Mouse (Mus musculus): Measurements from ENCODE around the gene Nanos2. TPM values are rescaled to one million over a fixed set of nuclear protein-coding genes. Genes with fewer than 3 reads are reported as not detected.

Nanos2 gene
- polyA plus RNA-seq, 1 experiment = 2.7 TPM

DNA sequence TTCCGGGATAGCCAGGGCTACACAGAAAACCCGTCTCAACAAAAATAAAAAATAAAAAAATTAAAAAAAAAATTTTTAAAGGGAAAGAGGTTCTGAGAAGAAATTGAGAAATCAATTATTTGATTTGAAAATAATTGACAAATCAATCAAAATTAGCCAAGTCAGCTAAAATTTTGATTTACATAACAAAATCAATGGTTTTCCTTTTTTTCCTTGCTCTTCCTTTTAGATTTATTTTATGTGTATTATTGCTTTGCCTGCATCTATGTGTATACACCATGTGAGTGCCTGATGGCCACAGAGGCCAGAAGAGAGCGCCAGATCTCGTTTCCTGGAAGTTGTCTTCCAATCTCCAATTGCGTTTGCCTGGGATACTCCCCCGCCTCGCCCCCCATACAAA lies 30.7 kb downstream of the Nanos2 start:
- no peak for DNase-seq (ENCODE audit: low read depth)
- TF ChIP-seq CTCF (IDR thresholded peaks at IDR 0.05; ENCODE audit: borderline replicate concordance, extremely low read depth, insufficient read depth, insufficient read length) (no peak), POLR2A (IDR thresholded peaks at IDR 0.05; ENCODE audit: borderline replicate concordance, extremely low read depth, insufficient read depth, insufficient read length, poor library complexity, severe bottlenecking) (no peak)

GRCm38 (mm10) chr7:19021048-19021447 lies 33.8 kb downstream of the Nanos2 start:
- DNase-seq (ENCODE audit: low read depth) = no peak
- TF ChIP-seq CTCF (IDR thresholded peaks at IDR 0.05; ENCODE audit: borderline replicate concordance, extremely low read depth, insufficient read depth, insufficient read length) (no peak), POLR2A (IDR thresholded peaks at IDR 0.05; ENCODE audit: borderline replicate concordance, extremely low read depth, insufficient read depth, insufficient read length, poor library complexity, severe bottlenecking) (no peak)

DNA sequence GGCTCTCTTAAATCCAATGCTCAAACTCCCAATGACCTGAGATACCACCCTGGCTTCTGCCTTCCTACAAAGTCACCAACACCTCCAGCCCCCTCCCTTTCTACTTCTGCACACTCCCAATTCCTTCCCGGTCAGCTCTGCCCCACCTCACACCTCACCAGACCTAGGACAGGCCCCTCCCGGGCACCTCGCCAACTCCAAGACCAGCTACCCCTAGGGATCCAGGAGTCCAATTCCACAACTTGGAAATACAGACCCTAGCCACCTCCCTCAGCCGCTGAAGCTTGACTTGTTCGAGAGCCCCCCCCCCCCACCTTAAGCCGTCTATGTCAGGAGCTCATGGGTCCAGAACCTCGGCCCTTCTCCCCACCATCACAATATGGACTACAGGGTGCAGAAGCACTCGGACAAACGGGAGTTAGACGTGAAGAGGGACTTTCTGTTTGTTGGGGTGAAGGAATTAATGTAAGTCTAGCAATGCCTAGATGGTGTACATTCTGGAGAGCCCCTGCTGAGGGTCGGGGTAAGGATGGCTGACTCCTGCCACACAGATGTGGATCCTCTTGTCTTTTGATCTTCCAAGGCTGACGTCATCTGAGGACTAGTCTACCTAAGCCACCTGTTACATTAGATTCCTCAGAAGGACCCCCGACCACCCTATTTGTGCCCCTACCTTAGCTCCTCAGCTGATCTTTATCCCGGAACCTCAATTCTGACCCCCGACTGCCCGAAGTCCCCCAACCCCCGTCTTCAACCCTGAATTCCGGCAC lies 35.2 kb downstream of the Nanos2 start:
- no peak for TF ChIP-seq POLR2A (IDR thresholded peaks at IDR 0.05; ENCODE audit: borderline replicate concordance, extremely low read depth, insufficient read depth, insufficient read length, poor library complexity, severe bottlenecking)
- TF ChIP-seq CTCF (IDR thresholded peaks at IDR 0.05; ENCODE audit: borderline replicate concordance, extremely low read depth, insufficient read depth, insufficient read length) = no peak
- DNase-seq (ENCODE audit: low read depth) = no peak

GRCm38 (mm10) chr7:19023357-19023814 lies 36.2 kb downstream of the Nanos2 start, which contains the start of gene Foxa3:
Gene Foxa3, minus strand, starts transcription at chr7:19023538.
- no peak for TF ChIP-seq CTCF (IDR thresholded peaks at IDR 0.05; ENCODE audit: borderline replicate concordance, extremely low read depth, insufficient read depth, insufficient read length)
- no peak for TF ChIP-seq POLR2A (IDR thresholded peaks at IDR 0.05; ENCODE audit: borderline replicate concordance, extremely low read depth, insufficient read depth, insufficient read length, poor library complexity, severe bottlenecking)
- DNase-seq (ENCODE audit: low read depth) = no peak

GRCm38 (mm10) chr7:19024096-19024506 lies 36.9 kb downstream of the Nanos2 start, which contains the start of gene Sympk:
Gene Sympk, plus strand, starts transcription at chr7:19024377.
- peak; percentile 99 for DNase-seq (ENCODE audit: low read depth)
- peak; percentile 88 for TF ChIP-seq POLR2A (IDR thresholded peaks at IDR 0.05; ENCODE audit: borderline replicate concordance, extremely low read depth, insufficient read depth, insufficient read length, poor library complexity, severe bottlenecking)
- no peak for TF ChIP-seq CTCF (IDR thresholded peaks at IDR 0.05; ENCODE audit: borderline replicate concordance, extremely low read depth, insufficient read depth, insufficient read length)

GRCm38 (mm10) chr7:19024581-19025255 lies 37.5 kb downstream of the Nanos2 start:
- TF ChIP-seq POLR2A (IDR thresholded peaks at IDR 0.05; ENCODE audit: borderline replicate concordance, extremely low read depth, insufficient read depth, insufficient read length, poor library complexity, severe bottlenecking) (no peak), CTCF (IDR thresholded peaks at IDR 0.05; ENCODE audit: borderline replicate concordance, extremely low read depth, insufficient read depth, insufficient read length) (no peak)
- DNase-seq (ENCODE audit: low read depth) = peak; percentile 35

GRCm38 (mm10) chr7:19028067-19028466 lies 40.9 kb downstream of the Nanos2 start:
- no peak for DNase-seq (ENCODE audit: low read depth)
- TF ChIP-seq POLR2A (IDR thresholded peaks at IDR 0.05; ENCODE audit: borderline replicate concordance, extremely low read depth, insufficient read depth, insufficient read length, poor library complexity, severe bottlenecking) (no peak), CTCF (IDR thresholded peaks at IDR 0.05; ENCODE audit: borderline replicate concordance, extremely low read depth, insufficient read depth, insufficient read length) (no peak)

- DNase-seq (ENCODE audit: low read depth) = peak; percentile 61
- peak; percentile 77 for TF ChIP-seq CTCF (IDR thresholded peaks at IDR 0.05; ENCODE audit: borderline replicate concordance, extremely low read depth, insufficient read depth, insufficient read length)
- no peak for TF ChIP-seq POLR2A (IDR thresholded peaks at IDR 0.05; ENCODE audit: borderline replicate concordance, extremely low read depth, insufficient read depth, insufficient read length, poor library complexity, severe bottlenecking)
These were observed 42.0 kb downstream of the Nanos2 start for GRCm38 (mm10) chr7:19029084-19029653.

GRCm38 (mm10) chr7:19031641-19032040 lies 44.4 kb downstream of the Nanos2 start:
- no peak for TF ChIP-seq POLR2A (IDR thresholded peaks at IDR 0.05; ENCODE audit: borderline replicate concordance, extremely low read depth, insufficient read depth, insufficient read length, poor library complexity, severe bottlenecking)
- TF ChIP-seq CTCF (IDR thresholded peaks at IDR 0.05; ENCODE audit: borderline replicate concordance, extremely low read depth, insufficient read depth, insufficient read length) = no peak
- no peak for DNase-seq (ENCODE audit: low read depth)

Other genes with a start within 250 kb of the Nanos2 start
- 0.07 TPM in 1 of 2 replicates, not detected in the other for gene Psg19, start 188.9 kb upstream of the Nanos2 start, polyA plus RNA-seq (2012; rRNA removed)
- 0.16 and 0.19 TPM in 2 replicates for gene Psg17, start 165.8 kb upstream of the Nanos2 start, polyA plus RNA-seq (2012; rRNA removed)
- 0.57 and 0.98 TPM in 2 replicates for gene Mill2, start 147.4 kb upstream of the Nanos2 start, polyA plus RNA-seq (2012; rRNA removed)
- gene Pglyrp1, start 116.1 kb upstream of the Nanos2 start, polyA plus RNA-seq (2012; rRNA removed) = 8.3 and 8.5 TPM in 2 replicates
- gene Ccdc61, start 77.0 kb upstream of the Nanos2 start, polyA plus RNA-seq (2012; rRNA removed) = 26.5 and 33.3 TPM in 2 replicates
- gene Nova2, start 61.5 kb upstream of the Nanos2 start, polyA plus RNA-seq (2012; rRNA removed) = 20.7 and 52.7 TPM in 2 replicates
- gene Mypop, start 3.8 kb downstream of the Nanos2 start, polyA plus RNA-seq (2012; rRNA removed) = 14.2 and 16.1 TPM in 2 replicates
- gene Irf2bp1, start 16.6 kb downstream of the Nanos2 start, polyA plus RNA-seq (2012; rRNA removed) = 48.9 and 54.6 TPM in 2 replicates
- gene Foxa3, start 36.1 kb downstream of the Nanos2 start, polyA plus RNA-seq (2012; rRNA removed) = not detected in 2 replicates
- 91.6 and 97.6 TPM in 2 replicates for gene Sympk, start 37.0 kb downstream of the Nanos2 start, polyA plus RNA-seq (2012; rRNA removed)
- gene Rsph6a, start 67.3 kb downstream of the Nanos2 start, polyA plus RNA-seq (2012; rRNA removed) = 0.07 TPM in 1 of 2 replicates, not detected in the other
- gene Dmwd, start 88.8 kb downstream of the Nanos2 start, polyA plus RNA-seq (2012; rRNA removed) = 178 and 209 TPM in 2 replicates
- gene Dmpk, start 96.4 kb downstream of the Nanos2 start, polyA plus RNA-seq (2012; rRNA removed) = 67.1 and 74.8 TPM in 2 replicates
- gene Six5, start 107.2 kb downstream of the Nanos2 start, polyA plus RNA-seq (2012; rRNA removed) = 16.3 and 27.6 TPM in 2 replicates
- gene Gm4969, start 131.0 kb downstream of the Nanos2 start, polyA plus RNA-seq (2012; rRNA removed) = 5.2 and 5.9 TPM in 2 replicates
- gene Fbxo46, start 132.5 kb downstream of the Nanos2 start, polyA plus RNA-seq (2012; rRNA removed) = 15.9 and 18.1 TPM in 2 replicates
- 18.3 and 20.8 TPM in 2 replicates for gene Qpctl, start 161.9 kb downstream of the Nanos2 start, polyA plus RNA-seq (2012; rRNA removed)
- 95.5 and 107 TPM in 2 replicates for gene Snrpd2, start 162.3 kb downstream of the Nanos2 start, polyA plus RNA-seq (2012; rRNA removed)
- gene Gipr, start 178.7 kb downstream of the Nanos2 start, polyA plus RNA-seq (2012; rRNA removed) = 9.6 and 24.5 TPM in 2 replicates
- gene Eml2, start 189.0 kb downstream of the Nanos2 start, polyA plus RNA-seq (2012; rRNA removed) = 42.4 and 48.3 TPM in 2 replicates
- 4.7 and 5.3 TPM in 2 replicates for gene Gpr4, start 225.1 kb downstream of the Nanos2 start, polyA plus RNA-seq (2012; rRNA removed)
- gene Opa3, start 240.9 kb downstream of the Nanos2 start, polyA plus RNA-seq (2012; rRNA removed) = 31.1 and 33.3 TPM in 2 replicates

Measured in brain, embryonic 14.5 days (tissue).